Mouse (Mus musculus): ENCODE data around the gene Ahr. TPM values are rescaled to one million over a fixed set of nuclear protein-coding genes. Genes with fewer than 3 reads are reported as not detected.

The Ahr gene
- 21.4 to 26.5 TPM (median 23.1 TPM) in 4 replicates for total RNA-seq (2023)

GRCm38 (mm10) chr12:35534754-35535236 is at the start of gene Ahr:
Gene Ahr (minus strand): TSS chr12:35535038.

